Comparison of ENCODE assay signal across 7 mouse cellular contexts in the genomic region with DNA sequence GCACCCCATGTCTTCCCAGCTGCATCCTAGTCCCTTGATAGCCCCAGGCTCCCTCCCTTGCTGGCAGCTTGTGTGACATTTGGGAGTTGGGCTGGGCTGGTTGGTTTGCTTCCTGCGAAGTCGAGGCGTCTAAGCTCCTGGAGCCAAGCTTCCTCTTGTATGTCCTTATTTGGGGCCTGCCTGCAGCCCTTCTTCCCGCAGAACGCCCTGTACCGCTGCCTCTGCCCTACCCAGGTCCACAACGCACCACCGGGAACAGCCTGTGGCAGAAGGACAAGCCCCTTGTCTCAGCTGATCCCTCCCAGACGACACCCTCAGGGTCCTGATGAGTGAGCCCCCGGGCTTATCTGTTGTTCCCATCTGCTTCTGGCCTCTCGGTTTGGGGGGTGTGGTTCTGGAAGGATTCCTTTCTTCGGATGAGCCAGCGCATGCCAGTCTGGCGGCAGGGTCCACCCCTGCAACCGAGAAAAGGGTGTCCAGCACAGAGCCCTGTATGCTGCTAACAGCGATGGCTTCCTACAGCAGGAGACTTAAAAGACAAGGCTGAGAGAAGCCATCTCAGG. TPM values are rescaled to one million over a fixed set of nuclear protein-coding genes. Genes with fewer than 3 reads are reported as not detected.
DNase-seq lines count a peak whose midpoint lies in the region; ATAC-seq and TF ChIP-seq lines count a peak whose summit lies in the region.

No protein-coding gene starts in this region.

- no peak overlapping the region for H3K27ac ChIP-seq in neural tube, embryonic 11.5 days (ENCODE audit: low read depth, low read length)
- H3K27ac ChIP-seq in neural tube, embryonic 15.5 days (replicated peaks), result no peak overlapping the region
- H3K27ac ChIP-seq in heart, embryonic 16.5 days (ENCODE audit: low read length), result peak overlapping the region; percentile 83
- peak overlapping the region; percentile 93 for H3K27ac ChIP-seq in liver, embryonic 11.5 days (ENCODE audit: low read depth, low read length)
- peak overlapping the region; percentile 89 for H3K27ac ChIP-seq in stomach, postnatal 0 days (replicated peaks)

- no peak for DNase-seq in neural tube, embryonic 11.5 days (ENCODE audit: low spot score)
- peak; percentile 61 for DNase-seq in liver, embryonic 11.5 days (ENCODE audit: low spot score)
- DNase-seq in stomach, postnatal 0 days (ENCODE audit: low spot score), result peak; percentile 70
- DNase-seq in ovary, postnatal 14 days (ENCODE audit: low spot score), result no peak

- H3K4me2 ChIP-seq in neural tube, embryonic 11.5 days (ENCODE audit: low read depth), result no peak overlapping the region
- H3K4me2 ChIP-seq in neural tube, embryonic 15.5 days, result no peak overlapping the region; the same call in 1 of the 2 replicates
- H3K4me2 ChIP-seq in heart, embryonic 16.5 days (ENCODE audit: low read depth, low read length), result peak overlapping the region; percentile 55
- H3K4me2 ChIP-seq in liver, embryonic 11.5 days, result peak overlapping the region; percentile 47
- H3K4me2 ChIP-seq in stomach, postnatal 0 days (replicated peaks; ENCODE audit: low read depth), result peak overlapping the region; percentile 30

- 10% methylated on average over 16 of the region's 16 CpGs for WGBS in neural tube, embryonic 11.5 days
- WGBS in neural tube, embryonic 15.5 days, result 18% methylated on average over 16 of the region's 16 CpGs
- WGBS in heart, embryonic 16.5 days, result 6% methylated on average over 16 of the region's 16 CpGs
- 3% methylated on average over 16 of the region's 16 CpGs for WGBS in liver, embryonic 11.5 days
- 9% methylated on average over 16 of the region's 16 CpGs for WGBS in stomach, postnatal 0 days

- H3K4me1 ChIP-seq in neural tube, embryonic 11.5 days (ENCODE audit: control insufficient read depth, insufficient read depth, low read length), result peaks cover 3% of the 10 kb centered on the region; the same call in 1 of the 2 replicates
- H3K4me1 ChIP-seq in neural tube, embryonic 15.5 days, result peaks cover 8% of the 10 kb centered on the region; the same call in 1 of the 2 replicates
- peaks cover 27% of the 10 kb centered on the region for H3K4me1 ChIP-seq in heart, embryonic 16.5 days (ENCODE audit: control insufficient read depth, insufficient read depth, low read length)
- H3K4me1 ChIP-seq in liver, embryonic 11.5 days (replicated peaks; ENCODE audit: control insufficient read depth, insufficient read depth, low read length), result peaks cover 44% of the 10 kb centered on the region
- peaks cover 11% of the 10 kb centered on the region; the same call in 1 of the 2 replicates for H3K4me1 ChIP-seq in stomach, postnatal 0 days (replicated peaks; ENCODE audit: control insufficient read depth, insufficient read depth)

- H3K9me3 ChIP-seq in neural tube, embryonic 11.5 days (ENCODE audit: control insufficient read depth, low read length), result no peaks in the 10 kb centered on the region
- H3K9me3 ChIP-seq in neural tube, embryonic 15.5 days (replicated peaks), result no peaks in the 10 kb centered on the region
- H3K9me3 ChIP-seq in heart, embryonic 16.5 days (replicated peaks; ENCODE audit: control insufficient read depth, low read length), result no peaks in the 10 kb centered on the region
- no peaks in the 10 kb centered on the region for H3K9me3 ChIP-seq in liver, embryonic 11.5 days (ENCODE audit: control insufficient read depth, low read length)
- no peaks in the 10 kb centered on the region for H3K9me3 ChIP-seq in stomach, postnatal 0 days (ENCODE audit: control insufficient read depth, low read length)

- peak; percentile 37 for TF ChIP-seq EP300 in stomach, postnatal 0 days (optimal IDR thresholded peaks at IDR 0.05)

- H3K9ac ChIP-seq in neural tube, embryonic 11.5 days (ENCODE audit: low read length), result peak overlapping the region; percentile 18; the same call in 1 of the 2 replicates
- H3K9ac ChIP-seq in neural tube, embryonic 15.5 days (replicated peaks), result no peak overlapping the region
- H3K9ac ChIP-seq in heart, embryonic 16.5 days (ENCODE audit: low read length), result peak overlapping the region; percentile 62
- peak overlapping the region; percentile 65 for H3K9ac ChIP-seq in liver, embryonic 11.5 days (ENCODE audit: low read depth, low read length)
- peak overlapping the region; percentile 50 for H3K9ac ChIP-seq in stomach, postnatal 0 days (ENCODE audit: low read length)

- no peak for TF ChIP-seq CTCF in stomach, postnatal 0 days (IDR thresholded peaks at IDR 0.05; ENCODE audit: low read depth)

- H3K27me3 ChIP-seq in neural tube, embryonic 11.5 days (ENCODE audit: control insufficient read depth, insufficient read depth, low read length), result no peaks in the 10 kb centered on the region
- H3K27me3 ChIP-seq in neural tube, embryonic 15.5 days (replicated peaks), result no peaks in the 10 kb centered on the region
- H3K27me3 ChIP-seq in heart, embryonic 16.5 days (ENCODE audit: control insufficient read depth, insufficient read depth, low read length), result no peaks in the 10 kb centered on the region
- H3K27me3 ChIP-seq in liver, embryonic 11.5 days (replicated peaks; ENCODE audit: control insufficient read depth, insufficient read depth, low read length), result no peaks in the 10 kb centered on the region
- no peaks in the 10 kb centered on the region for H3K27me3 ChIP-seq in stomach, postnatal 0 days (ENCODE audit: control insufficient read depth, insufficient read depth, low read length)

- H3K4me3 ChIP-seq in neural tube, embryonic 11.5 days (ENCODE audit: low read depth, low read length), result no peak overlapping the region
- H3K4me3 ChIP-seq in neural tube, embryonic 15.5 days (replicated peaks), result no peak overlapping the region
- H3K4me3 ChIP-seq in heart, embryonic 16.5 days (ENCODE audit: low read length), result peak overlapping the region; percentile 24
- H3K4me3 ChIP-seq in liver, embryonic 11.5 days (ENCODE audit: low read depth, low read length), result no peak overlapping the region
- H3K4me3 ChIP-seq in stomach, postnatal 0 days (ENCODE audit: low read depth, low read length), result peak overlapping the region; percentile 8; the same call in 1 of the 2 replicates

- no peak for ATAC-seq in neural tube, embryonic 11.5 days (ENCODE audit: insufficient read depth, low FRiP score, low TSS enrichment)
- no peak for ATAC-seq in neural tube, embryonic 15.5 days (ENCODE audit: low FRiP score)
- peak; percentile 57 for ATAC-seq in common myeloid progenitor, adult 5-6 weeks (replicated peaks; ENCODE audit: low read depth, poor library complexity, severe bottlenecking)
- peak; percentile 72 for ATAC-seq in heart, embryonic 16.5 days (replicated peaks; ENCODE audit: extremely low read depth, insufficient read depth, low FRiP score)
- ATAC-seq in liver, embryonic 11.5 days (replicated peaks; ENCODE audit: low FRiP score), result peak; percentile 79
- ATAC-seq in stomach, postnatal 0 days (ENCODE audit: low FRiP score, low TSS enrichment), result peak; percentile 77

- H3K36me3 ChIP-seq in neural tube, embryonic 11.5 days (ENCODE audit: control insufficient read depth, insufficient read depth, low read length), result no peaks in the 10 kb centered on the region
- no peaks in the 10 kb centered on the region for H3K36me3 ChIP-seq in neural tube, embryonic 15.5 days
- H3K36me3 ChIP-seq in heart, embryonic 16.5 days (ENCODE audit: control insufficient read depth, insufficient read depth), result no peaks in the 10 kb centered on the region
- H3K36me3 ChIP-seq in liver, embryonic 11.5 days (ENCODE audit: control insufficient read depth, insufficient read depth, low read length), result no peaks in the 10 kb centered on the region
- no peaks in the 10 kb centered on the region for H3K36me3 ChIP-seq in stomach, postnatal 0 days (ENCODE audit: control insufficient read depth, insufficient read depth, low read length)

RNA-seq across cellular contexts. Expression of gene Clic4, which starts 14.3 kb away (rescaled TPM):
- 148 and 157 TPM in 2 replicates for polyA plus RNA-seq in neural tube, embryonic 11.5 days (2014; fragmentation: Nextera tagmentation; extraction: Ambion mirVana)
- polyA plus RNA-seq in neural tube, embryonic 15.5 days (2015; fragmentation: Nextera tagmentation; extraction: Ambion mirVana), result 45.3 and 62.7 TPM in 2 replicates
- 79.0 and 80.4 TPM in 2 replicates for total RNA-seq in common myeloid progenitor, adult 5-6 weeks (2017)
- polyA plus RNA-seq in heart, embryonic 16.5 days (2015; fragmentation: Nextera tagmentation; extraction: Ambion mirVana), result 289 and 296 TPM in 2 replicates
- 149 and 176 TPM in 2 replicates for polyA plus RNA-seq in liver, embryonic 11.5 days (2014; fragmentation: Nextera tagmentation; extraction: Ambion mirVana)
- polyA plus RNA-seq in stomach, postnatal 0 days (2015; fragmentation: Nextera tagmentation; extraction: Ambion mirVana), result 69.2 and 73.6 TPM in 2 replicates

Comparison
In these comparisons a context has a peak if more than half of its experiments do, and no peak if none do; other contexts are left out.
1. ATAC-seq: peak in common myeloid progenitor, adult 5-6 weeks (single experiment), heart, embryonic 16.5 days (single experiment), liver, embryonic 11.5 days (single experiment) and stomach, postnatal 0 days (single experiment); none in neural tube, embryonic 11.5 days (single experiment) and neural tube, embryonic 15.5 days (single experiment).
2. DNase-seq: peak in liver, embryonic 11.5 days (single experiment) and stomach, postnatal 0 days (single experiment); none in neural tube, embryonic 11.5 days (single experiment) and ovary, postnatal 14 days (single experiment).
3. H3K27ac ChIP-seq: peak in heart, embryonic 16.5 days (single experiment), liver, embryonic 11.5 days (single experiment) and stomach, postnatal 0 days (single experiment); none in neural tube, embryonic 11.5 days (single experiment) and neural tube, embryonic 15.5 days (single experiment).
4. H3K4me2 ChIP-seq: peak in heart, embryonic 16.5 days (single experiment), liver, embryonic 11.5 days (single experiment) and stomach, postnatal 0 days (single experiment); none in neural tube, embryonic 11.5 days (single experiment) and neural tube, embryonic 15.5 days (single experiment).
5. H3K4me3 ChIP-seq: peak in heart, embryonic 16.5 days (single experiment) and stomach, postnatal 0 days (single experiment); none in neural tube, embryonic 11.5 days (single experiment), neural tube, embryonic 15.5 days (single experiment) and liver, embryonic 11.5 days (single experiment).